Mouse (Mus musculus): ENCODE measurements around the gene Obscn. TPM values are rescaled to one million over a fixed set of nuclear protein-coding genes. Genes with fewer than 3 reads are reported as not detected.

The Obscn gene
- polyA plus RNA-seq, 1 experiment: 5.0 TPM

DNA sequence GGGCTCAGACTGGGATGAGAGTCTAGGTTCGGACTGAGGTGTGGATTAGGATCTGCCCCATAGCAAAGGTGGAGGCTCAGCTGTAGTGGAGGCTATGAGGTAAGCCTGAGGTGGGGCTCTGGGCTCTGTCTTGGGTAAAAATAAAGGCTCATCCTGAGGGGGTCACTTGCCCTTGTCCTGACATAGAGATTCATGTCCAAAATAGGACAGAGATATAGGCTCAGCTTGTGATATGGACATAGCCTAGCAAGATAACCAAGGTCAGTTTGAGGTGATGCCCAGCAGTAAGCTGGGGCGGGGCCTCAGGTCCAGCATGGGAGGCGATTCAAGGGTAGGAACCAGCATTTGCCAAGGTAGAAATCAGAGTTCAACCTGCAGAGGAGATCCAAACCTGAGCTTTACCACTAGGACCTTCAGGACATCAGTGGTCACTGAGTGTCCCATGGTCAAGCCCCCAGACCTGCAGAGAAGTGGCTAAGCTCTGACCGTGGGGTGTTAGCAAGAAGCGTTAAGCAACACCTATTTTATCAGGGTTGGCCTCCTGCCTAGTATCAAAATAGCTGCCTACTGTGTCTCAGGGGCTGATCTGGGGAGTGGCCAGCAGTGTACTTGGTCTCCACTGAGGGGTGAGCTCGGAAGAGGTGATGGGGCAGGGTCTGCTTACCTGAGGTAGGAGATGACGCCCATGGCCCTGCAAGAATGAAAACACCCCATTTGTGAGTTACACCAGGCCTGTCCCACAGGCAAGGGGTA lies 133.7 kb downstream of the Obscn start:
- no peaks in the 10 kb centered on the region for H3K4me1 ChIP-seq (ENCODE audit: control insufficient read depth, insufficient read depth, low read length)
- H3K4me3 ChIP-seq (replicated peaks; ENCODE audit: control insufficient read depth, low read depth, low read length): no peak overlapping the region
- H3K27ac ChIP-seq (ENCODE audit: control insufficient read depth, insufficient read depth, low read depth, low read length, poor library complexity): no peak overlapping the region
- TF ChIP-seq POLR2A (IDR thresholded peaks at IDR 0.05; ENCODE audit: borderline replicate concordance, control insufficient read depth, low read depth, low read length) (no peak), CTCF (IDR thresholded peaks at IDR 0.05; ENCODE audit: control insufficient read depth, insufficient read depth, low read length) (no peak)
- 77% methylated on average over 7 of the region's 7 CpGs for WGBS

DNA sequence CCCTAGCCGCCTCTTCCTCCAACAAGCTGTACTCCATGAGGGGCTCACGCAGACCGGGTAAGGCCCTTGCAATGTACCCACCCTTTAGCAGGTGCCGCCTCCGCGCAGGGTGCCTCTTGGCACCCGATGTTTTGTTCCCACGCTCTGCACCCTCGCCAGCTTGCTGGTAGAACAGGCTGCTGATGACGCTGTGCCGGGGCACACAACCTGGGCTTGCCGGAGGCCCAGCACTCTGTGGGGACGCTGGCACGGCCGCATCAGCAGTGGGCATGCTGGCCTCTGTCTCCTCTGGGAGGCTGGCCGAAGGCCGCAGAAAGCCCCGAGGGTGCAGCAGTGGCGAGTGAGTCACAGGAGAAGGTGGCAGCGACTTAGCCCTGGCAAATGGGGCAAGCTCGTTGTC lies 135.6 kb downstream of the Obscn start:
- Histone ChIP-seq H3K4me1 (ENCODE audit: control insufficient read depth, insufficient read depth, low read length) (peaks cover 4% of the 10 kb centered on the region; the same call in 1 of the 2 replicates), H3K4me3 (replicated peaks; ENCODE audit: control insufficient read depth, low read depth, low read length) (no peak overlapping the region), H3K27ac (ENCODE audit: control insufficient read depth, insufficient read depth, low read depth, low read length, poor library complexity) (no peak overlapping the region)
- TF ChIP-seq POLR2A (IDR thresholded peaks at IDR 0.05; ENCODE audit: borderline replicate concordance, control insufficient read depth, low read depth, low read length) (no peak), CTCF (IDR thresholded peaks at IDR 0.05; ENCODE audit: control insufficient read depth, insufficient read depth, low read length) (no peak)
- WGBS: 91% methylated on average over 21 of the region's 21 CpGs

DNA sequence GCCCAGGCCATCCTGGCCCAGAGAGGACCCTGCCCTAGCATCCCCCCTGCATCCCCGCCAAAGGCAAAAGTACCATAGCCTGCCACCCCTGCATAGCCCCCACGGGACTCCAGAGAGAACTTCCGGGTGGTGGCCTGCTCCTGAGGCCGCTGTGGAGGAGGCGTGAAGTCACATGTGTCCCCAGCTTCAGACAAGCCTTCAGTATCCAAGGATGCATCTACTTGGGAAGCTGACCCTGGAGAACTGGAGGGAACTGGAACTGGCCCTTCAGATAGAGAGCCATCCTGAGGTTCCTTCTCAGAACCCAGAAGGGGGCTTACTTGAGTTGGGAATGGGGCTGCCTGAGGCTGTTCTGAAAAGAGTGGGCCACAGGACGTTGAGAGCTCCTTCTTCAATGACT lies 136.4 kb downstream of the Obscn start:
- no peak for TF ChIP-seq POLR2A (IDR thresholded peaks at IDR 0.05; ENCODE audit: borderline replicate concordance, control insufficient read depth, low read depth, low read length)
- TF ChIP-seq CTCF (IDR thresholded peaks at IDR 0.05; ENCODE audit: control insufficient read depth, insufficient read depth, low read length): no peak
- peaks cover 4% of the 10 kb centered on the region for H3K4me1 ChIP-seq (ENCODE audit: control insufficient read depth, insufficient read depth, low read length)
- 78% methylated on average over 6 of the region's 6 CpGs for WGBS
- H3K27ac ChIP-seq (ENCODE audit: control insufficient read depth, insufficient read depth, low read depth, low read length, poor library complexity): no peak overlapping the region
- no peak overlapping the region for H3K4me3 ChIP-seq (replicated peaks; ENCODE audit: control insufficient read depth, low read depth, low read length)

DNA sequence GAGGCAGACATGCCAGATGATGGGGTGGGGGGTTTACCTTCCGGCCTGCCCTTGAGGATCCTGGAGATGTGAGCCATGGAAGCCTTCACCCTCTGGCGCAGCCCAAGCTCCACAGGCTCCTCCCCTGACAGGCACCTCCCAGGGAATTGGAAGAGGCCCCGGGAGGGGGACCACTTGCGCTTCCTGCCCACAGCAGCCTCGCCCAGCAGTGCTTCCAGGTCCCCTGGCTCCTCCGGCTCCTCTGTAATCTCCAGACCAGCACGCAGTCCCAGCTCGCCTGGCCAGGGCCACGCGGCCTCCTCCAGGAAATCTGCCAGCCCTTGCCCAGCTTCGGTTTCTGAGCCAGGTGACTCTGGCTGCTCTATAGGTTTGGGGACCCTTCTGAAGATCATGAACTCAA lies 137.0 kb downstream of the Obscn start:
- H3K27ac ChIP-seq (ENCODE audit: control insufficient read depth, insufficient read depth, low read depth, low read length, poor library complexity): no peak overlapping the region
- WGBS: 37% methylated on average over 11 of the region's 11 CpGs
- peaks cover 4% of the 10 kb centered on the region for H3K4me1 ChIP-seq (ENCODE audit: control insufficient read depth, insufficient read depth, low read length)
- TF ChIP-seq POLR2A (IDR thresholded peaks at IDR 0.05; ENCODE audit: borderline replicate concordance, control insufficient read depth, low read depth, low read length): no peak
- no peak for TF ChIP-seq CTCF (IDR thresholded peaks at IDR 0.05; ENCODE audit: control insufficient read depth, insufficient read depth, low read length)
- no peak overlapping the region for H3K4me3 ChIP-seq (replicated peaks; ENCODE audit: control insufficient read depth, low read depth, low read length)

DNA sequence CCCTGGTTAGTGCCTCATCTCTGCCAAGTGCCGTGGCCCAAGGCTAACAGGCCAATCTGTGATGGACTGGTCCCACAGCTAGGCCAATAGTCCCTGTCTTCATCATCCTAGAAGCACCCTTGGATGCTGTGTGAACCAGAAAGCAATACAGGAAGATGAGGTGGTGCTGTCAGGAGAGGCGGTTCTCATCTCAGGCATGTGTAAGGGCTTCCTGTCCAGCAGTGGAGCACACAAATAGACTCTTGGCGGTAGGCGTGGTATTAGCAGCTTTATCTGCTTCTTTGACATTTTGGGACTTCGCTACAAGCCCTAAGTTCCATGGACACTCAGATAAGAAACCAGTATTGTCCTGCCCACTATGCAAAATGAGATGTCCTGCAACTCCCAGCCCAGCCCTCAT lies 138.7 kb downstream of the Obscn start:
- Histone ChIP-seq H3K27ac (ENCODE audit: control insufficient read depth, insufficient read depth, low read depth, low read length, poor library complexity) (no peak overlapping the region), H3K4me1 (ENCODE audit: control insufficient read depth, insufficient read depth, low read length) (peaks cover 4% of the 10 kb centered on the region), H3K4me3 (replicated peaks; ENCODE audit: control insufficient read depth, low read depth, low read length) (no peak overlapping the region)
- WGBS: 66% methylated on average over 5 of the region's 5 CpGs
- no peak for TF ChIP-seq POLR2A (IDR thresholded peaks at IDR 0.05; ENCODE audit: borderline replicate concordance, control insufficient read depth, low read depth, low read length)
- no peak for TF ChIP-seq CTCF (IDR thresholded peaks at IDR 0.05; ENCODE audit: control insufficient read depth, insufficient read depth, low read length)

DNA sequence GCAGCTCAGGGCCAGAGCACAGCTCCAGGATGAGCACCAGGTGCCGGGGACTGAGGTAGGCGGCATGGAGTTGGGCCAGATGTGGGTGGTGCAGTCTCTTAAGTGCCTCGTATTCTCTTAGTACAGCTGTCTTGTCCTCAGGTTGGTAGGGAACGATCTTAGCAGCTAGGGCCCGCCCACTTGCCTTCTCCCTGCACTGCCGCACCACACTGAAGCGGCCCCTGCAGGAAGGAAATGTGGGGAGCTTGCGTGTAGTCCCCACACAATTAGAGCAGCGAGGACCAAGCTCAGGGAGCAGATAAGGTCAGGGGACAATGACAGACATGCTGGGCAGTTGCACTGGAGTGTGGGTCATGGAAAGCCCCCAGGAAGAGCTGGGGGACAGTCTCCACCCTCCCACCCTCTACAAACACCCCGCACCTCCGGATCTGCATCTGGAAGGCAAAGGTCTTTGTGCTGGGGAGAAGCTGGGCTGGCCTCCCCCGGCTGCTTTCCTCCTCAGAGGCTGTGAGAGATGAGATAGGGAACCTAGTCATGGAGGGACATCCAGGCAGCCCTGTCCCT lies 140.3 kb downstream of the Obscn start:
- 3% methylated on average over 12 of the region's 12 CpGs for WGBS
- H3K4me3 ChIP-seq (replicated peaks; ENCODE audit: control insufficient read depth, low read depth, low read length): no peak overlapping the region
- peaks cover 4% of the 10 kb centered on the region for H3K4me1 ChIP-seq (ENCODE audit: control insufficient read depth, insufficient read depth, low read length)
- no peak overlapping the region for H3K27ac ChIP-seq (ENCODE audit: control insufficient read depth, insufficient read depth, low read depth, low read length, poor library complexity)
- TF ChIP-seq CTCF (IDR thresholded peaks at IDR 0.05; ENCODE audit: control insufficient read depth, insufficient read depth, low read length): peak; percentile 31; the same call in 1 of the 2 replicates
- no peak for TF ChIP-seq POLR2A (IDR thresholded peaks at IDR 0.05; ENCODE audit: borderline replicate concordance, control insufficient read depth, low read depth, low read length)

DNA sequence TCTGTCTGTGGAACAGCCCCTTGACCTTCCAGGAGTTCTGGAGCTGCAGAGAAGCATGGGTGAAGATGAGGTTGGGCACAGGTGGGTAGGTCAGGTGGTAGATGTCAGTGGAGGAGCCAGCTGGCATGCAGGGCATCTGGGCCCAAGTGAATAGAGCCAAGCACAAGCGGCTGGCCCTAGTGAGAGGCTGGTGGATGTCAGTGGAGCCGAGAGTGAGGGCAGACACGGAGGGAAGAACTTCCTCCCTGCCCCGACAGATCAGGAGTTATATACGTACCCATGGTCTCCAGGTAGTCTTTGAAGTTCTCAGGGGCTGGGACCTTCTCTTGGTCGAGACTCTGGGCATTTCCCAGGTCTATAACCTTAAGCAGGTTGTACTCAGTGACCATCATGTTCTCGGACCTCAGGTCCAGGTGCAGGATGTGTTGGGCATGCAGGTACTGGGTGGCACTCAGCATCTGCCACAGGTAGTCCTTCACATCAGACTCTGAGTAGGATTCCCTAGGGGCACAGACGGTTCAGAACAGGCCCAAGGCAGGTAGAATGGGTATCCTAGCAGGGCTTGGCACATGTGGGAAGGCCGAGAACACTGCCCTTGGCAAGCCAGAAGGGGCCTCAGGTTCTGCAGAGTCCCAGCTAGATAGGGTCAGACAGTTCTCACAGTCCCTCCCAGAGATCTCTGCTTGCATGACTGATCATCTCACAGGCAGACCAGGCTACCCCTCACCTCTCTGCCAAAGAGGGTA lies 141.0 kb downstream of the Obscn start:
- TF ChIP-seq POLR2A (IDR thresholded peaks at IDR 0.05; ENCODE audit: borderline replicate concordance, control insufficient read depth, low read depth, low read length): no peak
- TF ChIP-seq CTCF (IDR thresholded peaks at IDR 0.05; ENCODE audit: control insufficient read depth, insufficient read depth, low read length): no peak
- 63% methylated on average over 9 of the region's 9 CpGs for WGBS
- peaks cover 4% of the 10 kb centered on the region for H3K4me1 ChIP-seq (ENCODE audit: control insufficient read depth, insufficient read depth, low read length)
- H3K4me3 ChIP-seq (replicated peaks; ENCODE audit: control insufficient read depth, low read depth, low read length): no peak overlapping the region
- H3K27ac ChIP-seq (ENCODE audit: control insufficient read depth, insufficient read depth, low read depth, low read length, poor library complexity): no peak overlapping the region

DNA sequence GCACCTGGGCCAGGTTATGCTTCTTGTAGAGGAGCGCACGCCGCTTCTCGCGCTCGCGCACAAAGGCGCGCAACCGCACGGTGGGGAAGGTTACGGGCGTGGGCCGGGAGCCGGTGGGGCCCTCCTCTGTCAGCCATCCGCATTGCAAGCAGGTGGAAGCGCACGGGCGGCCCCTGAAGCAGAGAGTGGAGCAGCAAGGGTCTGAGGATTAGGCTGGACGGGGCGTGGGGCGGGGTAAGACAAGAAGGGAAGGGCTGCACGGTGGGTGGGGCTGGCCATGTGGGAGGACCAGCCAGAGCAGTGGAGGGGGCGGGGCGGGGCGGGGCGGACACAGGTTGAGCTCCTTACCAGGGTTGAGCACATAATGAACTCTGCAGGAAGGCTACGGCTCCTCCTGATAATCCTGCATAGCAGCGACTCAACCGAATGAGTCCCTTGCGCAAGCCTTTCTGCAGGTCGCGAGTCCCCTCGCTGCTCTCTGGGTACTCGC lies 141.8 kb downstream of the Obscn start:
- Histone ChIP-seq H3K4me1 (ENCODE audit: control insufficient read depth, insufficient read depth, low read length) (peaks cover 4% of the 10 kb centered on the region), H3K27ac (ENCODE audit: control insufficient read depth, insufficient read depth, low read depth, low read length, poor library complexity) (no peak overlapping the region), H3K4me3 (replicated peaks; ENCODE audit: control insufficient read depth, low read depth, low read length) (no peak overlapping the region)
- WGBS: 5% methylated on average over 33 of the region's 35 CpGs
- TF ChIP-seq POLR2A (IDR thresholded peaks at IDR 0.05; ENCODE audit: borderline replicate concordance, control insufficient read depth, low read depth, low read length): no peak
- no peak for TF ChIP-seq CTCF (IDR thresholded peaks at IDR 0.05; ENCODE audit: control insufficient read depth, insufficient read depth, low read length)
